Mouse (Mus musculus) spleen, adult 12 weeks (tissue): ENCODE data around the gene Slc36a1.

Experiments used
- DNase-seq: peaks from one replicate; pipeline ENCODE4 v3.0.0; 2022; ENCODE audit warnings: low spot score

Slc36a1 gene

GRCm38 (mm10) chr11:55274756-55275155 is 70.6 kb downstream of the Slc36a1 start:
- DNase-seq, result no peak
